Mouse (Mus musculus) yolk sac, embryonic 10.5 days (tissue): ENCODE data around the gene Tmprss4.

Source experiments
- DNase-seq: peaks from one replicate; pipeline ENCODE4 v3.0.0-alpha.2; 2017; ENCODE audit warnings: low spot score

Tmprss4 gene

DNA sequence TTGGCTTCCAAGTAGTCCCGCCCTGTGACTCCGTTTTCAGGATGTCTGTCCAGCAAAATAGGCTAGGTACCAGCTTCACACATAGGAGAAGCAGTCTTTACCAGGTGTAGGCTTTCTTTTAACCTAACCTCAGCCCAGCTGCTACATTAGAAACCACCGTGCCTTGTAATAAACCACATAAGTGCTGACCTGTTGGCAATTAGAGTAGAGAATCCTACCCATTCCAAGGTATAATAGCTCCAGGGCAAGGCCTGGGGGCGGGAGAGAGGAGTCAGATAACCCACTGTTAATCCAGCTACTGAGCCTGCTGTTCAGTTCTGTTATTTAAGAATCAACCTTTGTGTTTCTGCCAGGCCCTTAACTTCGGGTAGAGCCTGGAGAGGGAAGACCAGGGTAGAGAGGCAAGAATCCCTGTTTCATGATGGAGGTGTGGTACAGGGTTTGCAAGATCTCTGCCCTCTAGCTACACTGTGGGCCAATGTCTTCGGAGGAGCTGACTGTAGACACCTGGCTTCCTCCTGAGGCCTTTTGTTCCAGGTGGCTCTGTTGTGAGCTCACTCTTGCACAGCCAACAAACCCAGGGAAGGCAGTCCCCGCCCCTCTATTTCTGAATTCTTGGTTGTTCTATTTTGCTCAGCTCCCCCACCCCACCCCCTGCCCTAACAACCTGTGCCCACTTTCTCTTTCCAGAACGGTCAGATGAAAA is 7.6 kb downstream of the Tmprss4 start:
- no peak for DNase-seq

DNA sequence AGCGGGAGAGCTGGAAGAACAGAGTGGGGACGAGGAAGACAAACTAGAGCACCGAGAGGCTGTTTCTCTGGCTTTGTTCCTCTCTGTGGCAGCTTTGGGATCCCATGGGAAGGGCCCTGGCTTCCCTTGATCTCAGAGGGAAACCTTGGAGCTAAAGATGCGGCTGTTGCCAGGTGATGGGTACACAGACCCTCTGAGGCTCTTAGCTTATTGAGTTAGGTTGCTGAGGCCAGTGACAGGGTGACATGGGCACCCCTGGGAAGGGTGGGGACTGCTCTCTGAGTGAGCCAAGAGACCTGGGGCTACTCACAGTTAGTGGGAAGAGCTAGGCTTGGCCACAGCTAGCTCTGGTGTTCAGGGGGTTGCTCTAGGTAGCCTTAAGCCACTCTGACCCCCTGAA is 8.4 kb downstream of the Tmprss4 start:
- no peak for DNase-seq

DNA sequence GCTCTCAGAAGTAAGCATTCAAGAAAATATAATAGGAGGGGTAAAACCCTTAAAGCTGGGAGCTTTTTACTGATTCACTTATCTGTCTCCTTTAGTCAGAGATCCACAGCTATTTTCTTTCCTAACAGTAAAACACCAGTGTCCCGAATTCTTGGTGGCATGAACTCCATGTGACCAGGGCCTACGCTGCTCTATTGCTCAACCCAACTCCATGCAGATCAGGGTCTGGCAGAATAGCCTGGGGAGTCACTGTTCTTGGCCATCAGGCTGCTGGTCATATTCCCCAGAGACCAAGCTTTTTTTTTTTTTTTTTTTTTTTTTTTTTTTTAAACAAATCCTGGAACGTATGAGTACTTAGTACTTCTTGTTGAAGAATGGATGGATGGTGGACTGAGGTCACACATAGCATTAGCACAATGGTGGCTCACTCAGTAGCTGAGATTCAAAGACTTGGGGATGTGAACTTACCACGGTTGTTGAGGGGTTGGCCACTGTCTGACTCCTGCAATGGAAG is 14.2 kb downstream of the Tmprss4 start:
- DNase-seq: no peak

DNA sequence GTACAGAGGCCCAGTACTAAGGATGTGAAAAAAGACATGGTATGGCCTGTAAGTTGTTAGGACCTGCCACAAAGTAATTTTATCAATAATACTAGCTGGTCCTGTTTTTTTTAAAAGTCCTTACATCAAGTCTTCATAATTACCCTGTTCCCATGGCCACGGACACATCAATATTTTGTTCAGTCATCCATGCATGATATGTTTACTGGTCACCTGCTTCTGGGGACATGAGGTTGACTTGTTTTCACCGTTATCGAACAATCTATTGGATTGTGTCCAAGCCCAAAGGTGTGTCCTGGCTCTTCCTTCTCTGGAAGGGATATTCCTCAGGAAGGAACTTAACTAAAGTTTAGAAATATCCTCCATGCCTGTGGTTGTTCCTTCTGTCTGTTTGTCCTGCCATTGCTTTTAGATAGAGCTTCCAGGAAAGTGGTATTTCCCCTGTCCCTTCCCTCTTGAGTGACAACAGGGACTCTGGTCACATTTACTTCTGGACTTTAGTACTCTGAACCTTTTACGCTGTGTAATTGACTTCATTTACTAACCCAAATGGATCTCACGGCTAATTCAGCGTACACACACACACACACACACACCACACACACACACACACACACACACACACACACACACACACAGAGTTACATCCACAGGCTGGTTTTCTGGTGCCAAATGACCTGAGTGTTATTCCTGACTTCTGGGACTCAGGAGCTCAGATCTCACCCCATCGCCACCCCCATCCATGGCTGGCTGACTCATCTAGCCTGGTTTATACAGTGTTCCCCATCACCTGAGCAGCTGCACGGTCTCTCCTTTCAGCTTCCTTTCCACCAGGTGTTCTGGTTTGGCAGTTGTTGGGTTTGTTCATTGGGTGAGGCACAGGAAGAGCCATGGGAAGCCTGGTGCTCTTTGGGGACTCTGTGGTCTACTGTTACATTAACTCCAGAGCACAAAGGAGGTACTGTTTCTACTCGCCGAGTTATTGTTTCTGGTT is 15.0 kb downstream of the Tmprss4 start:
- DNase-seq: no peak

DNA sequence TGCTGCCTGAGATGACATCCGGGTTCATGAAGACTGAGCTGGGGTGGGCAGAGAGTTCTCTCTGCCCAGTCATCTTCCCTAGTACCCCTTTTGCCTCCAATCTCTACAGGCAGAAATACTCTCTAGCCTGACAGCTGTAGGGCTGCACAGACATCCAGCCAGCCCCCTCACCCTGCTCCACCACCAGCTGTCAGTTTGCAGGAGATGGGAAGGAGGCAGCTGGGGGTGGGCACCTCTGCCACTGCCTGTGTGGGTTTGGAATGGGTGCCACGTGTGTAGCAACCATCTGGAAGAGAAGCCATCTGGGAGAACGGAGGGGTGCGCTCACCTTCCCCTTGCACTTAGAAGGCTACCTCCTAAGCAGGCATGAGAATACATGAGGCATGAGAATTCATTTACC is 18.6 kb downstream of the Tmprss4 start:
- no peak for DNase-seq

DNA sequence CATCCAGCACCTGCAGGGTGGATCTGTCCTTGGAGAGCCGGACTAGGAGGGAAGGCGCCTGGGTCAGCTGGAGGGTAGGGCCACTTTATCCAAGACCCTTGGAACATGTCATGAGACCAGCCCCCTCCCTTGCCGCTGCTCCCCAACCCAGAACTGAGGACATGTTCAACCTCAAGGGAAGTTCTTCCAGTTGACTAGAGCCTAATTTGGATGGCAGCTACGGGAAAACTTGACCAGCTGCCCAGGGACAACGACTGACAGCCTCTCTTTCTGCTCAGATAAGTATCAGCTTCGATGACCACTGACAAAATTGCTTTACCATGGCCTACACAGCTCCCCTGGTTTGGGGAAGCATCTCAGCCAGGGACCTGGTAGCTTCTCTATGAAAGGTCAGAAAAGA is 20.6 kb downstream of the Tmprss4 start:
- no peak for DNase-seq

DNA sequence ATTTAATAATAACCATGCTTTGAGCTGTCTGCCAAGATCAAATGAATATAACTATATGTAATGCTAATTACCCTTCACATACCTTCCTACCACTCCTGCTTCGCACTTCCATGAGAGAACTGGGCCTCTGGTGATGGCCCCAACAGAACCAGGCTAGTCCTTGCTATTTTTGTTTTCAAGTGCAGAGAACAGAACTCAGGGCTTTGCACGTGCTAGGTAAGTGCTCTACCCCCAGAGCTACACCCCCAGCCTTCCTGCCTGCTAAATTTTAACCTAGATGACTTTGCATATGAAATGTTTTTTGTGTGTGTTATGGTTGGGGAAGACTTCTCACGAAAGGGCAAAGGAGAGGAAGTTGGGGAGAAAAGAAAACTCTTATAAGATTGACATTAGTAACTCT is 21.4 kb downstream of the Tmprss4 start:
- no peak for DNase-seq

DNA sequence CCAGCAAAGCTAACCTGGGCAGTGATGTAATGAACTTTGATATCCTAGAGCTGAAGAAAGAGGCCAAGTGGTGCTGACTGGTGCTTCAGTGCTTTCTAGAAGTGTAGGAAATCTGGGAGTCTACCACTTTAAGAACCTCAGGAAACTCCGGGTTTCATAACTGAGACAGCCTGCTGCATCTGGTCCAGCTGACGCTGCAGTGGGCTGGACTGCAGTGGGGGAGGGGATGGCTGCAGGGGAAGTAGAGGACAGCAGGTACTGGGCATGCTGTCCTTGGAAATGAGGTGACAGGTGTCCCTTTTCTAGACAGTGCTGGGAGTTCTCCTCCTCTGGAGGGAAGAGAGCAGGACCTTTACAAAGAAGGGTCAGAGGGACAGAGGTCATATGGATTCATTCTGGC is 22.1 kb downstream of the Tmprss4 start, which contains the start of gene BC049352:
Gene BC049352, plus strand, starts transcription at position 238 of the 400 bp plus-strand sequence.
- DNase-seq: no peak

DNA sequence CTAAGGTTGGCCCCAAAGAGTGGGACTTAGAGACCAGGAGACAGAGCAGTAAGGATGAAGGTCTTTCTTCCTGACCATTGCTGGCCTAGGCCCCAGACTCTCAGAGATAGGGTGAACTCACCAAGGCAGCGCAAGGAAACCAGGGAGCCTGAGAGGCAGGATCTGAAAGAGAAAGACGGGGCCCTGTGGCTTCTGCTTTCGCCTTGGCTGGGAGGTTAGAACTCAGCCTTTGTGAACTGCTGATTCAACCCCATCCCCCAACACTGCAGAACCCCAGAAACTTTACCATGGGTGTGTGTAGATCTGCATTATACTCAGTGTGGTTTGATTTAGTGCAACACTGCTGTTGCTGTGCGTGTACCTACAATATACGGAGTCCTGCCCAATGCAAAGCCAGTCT is 24.6 kb downstream of the Tmprss4 start:
- DNase-seq: no peak

DNA sequence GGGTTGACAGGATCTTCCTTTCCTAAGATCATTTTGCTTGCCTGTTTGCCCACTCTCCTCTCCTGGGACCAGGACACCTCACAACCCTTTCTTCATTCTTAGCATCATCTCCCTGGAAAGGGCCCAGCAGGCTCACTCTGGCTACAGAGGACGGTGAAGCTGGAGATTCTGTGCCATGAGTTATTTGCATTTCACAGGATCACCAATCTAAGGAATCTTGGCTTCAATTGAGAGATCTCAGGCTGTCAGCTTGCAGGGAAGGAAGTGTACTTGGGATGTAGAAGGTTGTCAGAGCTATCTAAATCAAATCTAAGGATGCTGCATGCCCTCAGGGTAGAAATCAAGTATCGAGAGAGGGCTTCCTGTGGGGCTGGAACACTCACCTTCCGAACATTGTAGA is 30.4 kb downstream of the Tmprss4 start:
- DNase-seq: no peak

DNA sequence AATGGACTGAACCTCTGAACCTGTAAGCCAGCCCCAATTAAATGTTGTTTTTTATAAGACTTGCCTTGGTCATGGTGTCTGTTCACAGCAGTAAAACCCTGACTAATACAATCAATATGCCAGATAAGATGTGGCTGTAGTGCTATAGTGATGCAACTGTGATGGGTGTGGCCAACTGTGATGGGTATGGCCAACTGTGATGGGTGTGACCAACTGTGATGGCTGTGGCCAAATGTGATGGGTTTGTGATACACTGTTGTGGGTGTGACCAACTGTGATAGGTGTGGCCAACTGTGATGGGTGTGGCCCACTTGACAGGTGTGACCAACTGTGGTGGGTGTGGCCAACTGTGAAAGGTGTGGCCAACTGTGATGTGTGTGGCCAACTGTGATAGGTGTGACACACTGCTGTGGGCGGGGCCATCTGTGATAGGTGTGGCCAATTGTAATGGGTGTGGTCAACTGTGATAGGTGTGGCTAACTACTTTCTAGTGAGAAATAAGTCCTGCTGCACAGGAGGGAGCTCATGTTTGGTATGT is 32.8 kb downstream of the Tmprss4 start:
- no peak for DNase-seq

DNA sequence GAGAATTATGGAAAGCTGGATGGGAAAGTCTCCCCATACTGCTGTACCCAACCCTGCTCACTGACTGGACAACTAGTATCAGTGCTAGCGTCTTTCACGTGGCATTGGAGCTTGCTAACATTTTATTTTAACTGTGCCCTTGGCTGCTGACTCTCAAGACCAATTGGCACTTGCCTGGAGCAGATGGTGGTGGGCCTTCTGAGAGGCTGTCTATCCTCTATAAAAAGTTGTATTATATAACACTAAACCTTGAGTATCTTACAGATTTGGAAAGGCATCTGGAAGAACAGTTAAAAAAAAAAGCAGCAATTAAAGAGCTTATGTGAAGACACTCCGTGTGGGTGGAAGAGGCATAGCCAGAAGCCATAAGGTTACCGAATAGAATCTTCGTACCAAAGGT is 33.7 kb downstream of the Tmprss4 start:
- no peak for DNase-seq

DNA sequence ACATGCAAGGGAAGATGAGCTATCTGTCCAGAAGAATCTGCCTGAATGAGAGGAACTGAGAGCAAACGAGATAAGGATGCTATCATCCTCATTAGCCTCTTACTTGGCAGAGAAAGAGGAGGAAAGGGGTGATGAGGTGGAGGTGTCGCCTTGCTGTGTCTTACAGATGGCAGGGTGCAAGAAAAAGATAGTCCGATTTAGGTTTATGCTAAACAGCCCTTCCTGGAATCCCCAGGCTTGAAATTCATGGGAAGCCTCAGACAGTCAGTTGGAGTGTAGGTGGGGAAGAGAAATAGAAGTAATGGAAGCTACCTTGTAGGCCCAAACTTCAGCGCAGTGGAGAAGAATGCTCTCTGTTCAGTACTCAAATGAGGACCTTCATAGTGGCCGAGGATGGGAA is 36.0 kb downstream of the Tmprss4 start:
- DNase-seq: no peak

DNA sequence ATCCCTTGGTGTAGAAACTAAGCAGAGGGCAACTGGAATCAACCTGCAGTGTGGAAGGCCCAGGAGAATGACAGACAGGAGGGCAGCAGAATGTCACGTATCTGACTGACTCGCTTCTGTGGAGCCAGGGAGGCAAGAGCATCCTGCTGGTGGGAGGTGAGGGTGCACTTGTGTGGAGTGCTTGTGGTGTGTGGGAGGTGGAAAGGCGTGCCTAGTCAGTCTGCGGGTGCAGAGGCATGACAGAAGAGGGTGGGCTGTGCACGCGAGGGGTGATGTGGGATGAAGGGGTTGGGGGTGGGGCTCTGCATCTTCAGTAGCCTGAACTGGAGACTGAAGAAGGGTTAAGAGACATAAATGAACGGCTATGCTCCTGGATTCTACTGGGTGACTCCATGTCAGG is 50.5 kb downstream of the Tmprss4 start:
- DNase-seq: no peak

DNA sequence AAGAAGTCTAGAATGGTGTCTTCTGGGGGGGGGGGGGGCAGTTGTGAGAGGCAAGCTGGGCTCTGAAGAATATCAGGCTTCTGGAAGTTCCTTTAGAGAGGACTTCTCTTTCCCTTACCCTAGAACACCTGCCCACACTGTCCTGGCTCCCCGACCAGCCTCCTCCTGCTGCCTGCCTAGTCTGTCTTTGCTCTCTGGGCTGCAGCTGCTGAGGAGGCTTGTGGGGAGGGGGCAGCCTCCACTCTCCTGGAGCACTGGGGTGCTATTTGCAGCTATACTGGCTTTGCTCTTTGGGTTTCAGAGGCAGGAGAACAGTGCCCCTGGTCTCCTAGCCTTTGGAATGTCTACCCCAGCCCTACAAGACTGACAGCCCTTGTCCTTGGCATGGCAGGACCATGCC is 53.0 kb downstream of the Tmprss4 start:
- DNase-seq: no peak

DNA sequence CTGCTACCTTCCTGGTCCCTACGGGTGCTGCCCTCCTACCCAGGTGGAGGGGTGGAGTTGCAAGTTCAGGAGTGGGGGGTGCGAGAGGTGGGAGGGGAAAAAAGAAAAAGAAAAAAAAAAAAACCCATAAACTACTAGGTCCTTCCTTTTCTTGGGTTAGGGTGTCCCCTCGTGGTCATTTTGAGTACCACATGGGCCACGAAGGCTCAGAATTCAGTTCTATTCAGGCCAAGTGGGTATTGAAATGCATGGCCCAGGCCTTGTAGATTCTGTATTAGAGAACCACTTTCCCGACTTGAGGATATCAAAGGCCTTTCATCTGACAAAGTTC is 57.7 kb downstream of the Tmprss4 start:
- peak; percentile 41 for DNase-seq

DNA sequence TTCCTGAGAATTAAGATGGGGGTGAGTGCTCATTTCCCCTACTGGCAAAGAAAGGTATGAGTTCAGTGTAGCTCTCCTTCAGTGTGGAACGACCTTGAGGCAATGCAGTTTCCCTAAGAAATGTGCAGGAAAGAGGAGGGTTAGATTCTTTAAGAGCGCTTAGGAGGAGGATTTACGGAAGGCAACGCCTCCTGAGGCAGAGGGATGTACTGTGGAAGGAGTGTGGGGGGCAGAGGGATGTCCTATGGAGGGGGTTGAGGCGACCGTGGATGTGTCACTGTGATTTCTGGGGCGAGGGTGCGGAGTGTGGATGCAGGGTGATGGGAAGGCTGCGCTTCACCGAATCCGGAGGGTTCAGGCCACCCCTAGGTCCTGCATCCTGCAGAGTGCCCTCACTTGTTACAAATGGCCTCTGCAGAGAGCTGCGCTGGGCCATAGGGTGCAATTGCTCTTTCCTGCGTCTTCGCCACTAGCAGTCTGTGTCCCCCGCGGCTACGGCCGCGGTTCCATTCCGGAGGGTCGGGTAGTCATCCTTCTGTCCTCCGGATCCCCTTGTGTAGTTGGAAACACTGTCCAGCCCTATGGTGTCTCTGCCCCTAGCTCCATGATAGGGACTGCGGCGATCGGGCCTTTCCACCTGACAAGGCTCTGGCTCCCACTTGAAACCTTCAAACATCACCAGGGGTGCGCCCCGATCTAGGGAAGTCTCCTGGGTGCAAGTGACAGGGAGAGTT is 58.2 kb downstream of the Tmprss4 start:
- no peak for DNase-seq

DNA sequence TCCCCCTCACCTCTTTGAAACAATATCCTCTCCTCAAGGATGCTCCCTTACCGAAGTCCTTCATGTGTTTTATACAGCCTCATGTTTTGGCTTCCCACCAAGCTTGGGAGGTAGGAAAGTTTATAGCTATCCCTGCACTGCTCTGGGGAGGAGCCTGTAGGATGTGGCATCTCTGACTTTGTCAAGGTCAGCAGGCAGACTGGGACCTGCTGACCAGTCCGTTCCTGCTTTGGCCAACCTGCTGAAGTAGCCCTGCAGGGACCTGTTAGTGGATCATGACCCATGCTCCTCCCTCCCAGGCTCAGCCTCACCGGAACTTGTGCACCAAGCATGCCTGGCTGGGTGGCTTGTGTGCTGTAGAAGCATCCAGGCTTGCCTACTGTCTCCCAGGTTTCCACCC is 61.2 kb downstream of the Tmprss4 start:
- DNase-seq: no peak

DNA sequence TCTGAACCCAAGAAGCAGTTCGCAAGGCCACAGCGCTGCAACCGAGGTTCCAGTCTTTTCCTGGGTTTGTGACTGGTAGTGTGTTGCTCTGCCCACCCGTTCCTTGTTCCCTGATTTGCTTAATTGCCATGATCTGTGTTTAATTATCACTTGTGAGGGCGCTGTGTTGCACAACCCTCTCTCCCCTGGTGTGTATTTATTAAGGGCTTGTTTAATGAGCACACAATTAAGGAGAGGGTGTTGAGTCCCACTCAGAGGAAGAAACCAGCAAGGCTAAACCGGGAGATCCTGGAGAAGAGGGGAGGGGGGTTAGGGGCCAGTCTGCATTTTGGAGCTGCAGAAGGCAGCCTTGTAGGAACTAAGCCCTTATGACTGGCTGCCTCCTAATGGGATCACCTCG is 62.9 kb downstream of the Tmprss4 start:
- no peak for DNase-seq

DNA sequence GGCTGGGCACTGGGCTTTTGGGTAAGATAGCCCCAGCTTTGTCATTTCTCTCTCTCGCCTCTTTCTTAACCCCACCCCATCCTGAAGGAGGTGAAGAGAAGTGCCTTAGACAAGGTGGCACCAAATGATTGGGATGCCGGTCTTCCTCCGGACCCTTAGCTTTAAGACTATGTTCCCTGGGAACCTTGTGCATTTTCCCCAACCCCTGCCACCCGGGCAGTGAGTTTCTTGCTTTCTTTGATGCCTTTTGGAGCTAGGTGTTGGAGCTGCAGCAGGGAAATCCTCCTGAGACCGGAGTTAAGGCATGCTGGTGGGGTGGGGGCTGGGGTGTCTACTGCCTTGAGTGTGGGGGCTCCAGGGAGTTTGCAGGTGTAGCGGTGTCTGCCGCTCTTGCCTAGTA is 64.8 kb downstream of the Tmprss4 start:
- DNase-seq: no peak

DNA sequence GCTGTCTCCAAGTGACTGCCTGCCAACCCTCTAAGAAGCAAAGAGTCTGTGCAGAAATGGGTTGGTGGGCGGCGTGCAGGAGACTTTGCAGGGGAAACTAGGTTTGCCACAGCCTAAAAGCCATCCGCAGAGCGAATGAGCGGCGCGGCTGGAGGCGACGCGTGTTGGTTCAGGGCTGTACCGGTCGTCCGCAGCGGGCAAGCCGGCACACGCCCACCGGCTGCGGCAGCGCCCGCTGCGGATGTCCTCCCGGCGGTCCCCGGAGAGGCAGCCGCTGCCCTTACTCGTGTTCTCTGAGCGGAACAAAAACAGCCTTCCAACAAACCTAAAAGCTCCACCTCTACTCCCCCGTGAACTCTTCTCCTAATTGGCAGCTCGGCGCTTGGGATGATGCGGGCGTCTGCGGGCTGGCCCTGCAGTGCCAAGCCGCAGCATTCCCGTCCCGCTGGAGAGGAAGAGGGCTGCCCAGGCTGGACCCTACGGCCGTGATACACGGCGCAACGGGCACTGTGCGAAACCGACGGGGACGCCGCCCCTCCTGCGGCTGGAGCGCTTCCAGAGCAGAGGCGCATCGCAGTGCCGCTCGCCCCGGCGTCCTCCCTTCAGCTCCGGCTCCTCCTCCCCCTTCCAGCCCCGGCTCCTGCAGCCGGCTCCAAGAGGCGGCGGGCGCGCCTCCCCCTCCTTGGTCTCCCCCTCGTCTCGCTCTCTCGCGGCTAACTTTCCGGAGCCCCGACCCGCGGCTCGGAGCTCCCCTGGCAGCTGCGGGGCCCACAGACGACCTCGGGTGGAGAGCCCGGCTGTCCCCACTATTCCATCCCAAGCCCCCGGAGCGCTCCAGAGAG is 65.5 kb downstream of the Tmprss4 start, which contains the start of gene Scn4b:
Gene Scn4b, plus strand, starts transcription at position 205 of the 842 bp plus-strand sequence.
- DNase-seq: peak; percentile 17
